Mouse (Mus musculus): ENCODE results near the gene Pgpep1. TPM values are rescaled to one million over a fixed set of nuclear protein-coding genes. Genes with fewer than 3 reads are reported as not detected.
A peak's percentile ranks its signal among the peaks of the same experiment; 100 is the strongest.

Pgpep1 gene
- polyA plus RNA-seq, 1 experiment from 2014 or later, result 84.2 TPM

DNA sequence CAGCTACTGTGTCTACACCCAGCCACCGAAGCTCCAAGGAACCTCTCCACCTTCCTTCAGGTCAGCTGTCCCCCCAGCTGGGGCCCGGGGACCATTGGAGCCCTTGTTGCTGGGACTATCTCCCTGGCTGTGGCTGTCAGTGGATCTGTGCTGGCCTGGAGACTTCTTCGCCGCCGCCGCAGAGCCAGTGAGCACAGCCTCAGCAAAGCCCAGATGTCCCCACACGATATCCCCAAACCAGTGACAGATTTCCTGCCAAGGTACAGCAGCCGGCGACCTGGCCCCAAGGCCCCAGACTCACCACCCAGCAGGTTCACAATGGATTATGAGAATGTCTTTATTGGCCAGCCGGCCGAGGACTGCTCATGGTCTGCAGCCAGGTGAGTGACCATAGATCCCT, 42.2 kb downstream of the Pgpep1 start:
- no peak overlapping the region for H3K4me2 ChIP-seq (ENCODE audit: low read length)
- TF ChIP-seq CTCF (IDR thresholded peaks at IDR 0.05; ENCODE audit: low read depth), result no peak
- H3K9ac ChIP-seq (ENCODE audit: low read depth, low read length), result 0 out of 2 replicates have a peak overlapping the region, but pooled peaks have one; percentile 14
- H3K9me3 ChIP-seq (replicated peaks; ENCODE audit: low read length), result no peaks in the 10 kb centered on the region
- ATAC-seq (replicated peaks; ENCODE audit: low FRiP score, low read depth) (no peak), DNase-seq (ENCODE audit: low spot score) (no peak)
- H3K4me3 ChIP-seq (replicated peaks; ENCODE audit: low read depth, low read length), result no peak overlapping the region
- H3K4me1 ChIP-seq (replicated peaks; ENCODE audit: insufficient read depth, low read length), result no peaks in the 10 kb centered on the region
- no peaks in the 10 kb centered on the region for H3K36me3 ChIP-seq (ENCODE audit: insufficient read depth, low read length)
- no peaks in the 10 kb centered on the region for H3K27me3 ChIP-seq (ENCODE audit: insufficient read depth, low read length)
- H3K27ac ChIP-seq, result no peak overlapping the region
- WGBS, result 85% methylated on average over 11 of the region's 11 CpGs

DNA sequence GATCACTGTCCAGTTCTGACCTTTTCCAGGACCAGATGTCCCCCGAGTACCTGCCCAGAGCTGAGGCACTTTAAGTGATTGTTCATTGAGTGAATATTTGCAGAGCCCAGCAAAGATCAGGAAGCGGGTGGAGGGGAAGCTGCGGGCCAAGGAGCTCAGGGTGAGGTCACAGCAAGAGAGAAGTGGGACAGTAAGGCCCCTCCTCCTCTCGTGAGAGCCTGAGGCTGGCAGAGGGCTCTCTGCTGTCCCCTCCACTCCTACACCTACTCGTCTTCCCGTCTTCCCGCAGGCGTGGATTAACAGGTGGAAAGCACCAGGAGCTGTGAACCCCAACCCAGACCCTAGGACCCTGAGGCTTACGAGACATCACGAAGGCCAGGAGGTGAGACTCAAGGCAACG, 43.5 kb downstream of the Pgpep1 start:
- H3K9me3 ChIP-seq (replicated peaks; ENCODE audit: low read length), result no peaks in the 10 kb centered on the region
- ATAC-seq (replicated peaks; ENCODE audit: low FRiP score, low read depth) (no peak), DNase-seq (ENCODE audit: low spot score) (no peak)
- H3K27me3 ChIP-seq (ENCODE audit: insufficient read depth, low read length), result no peaks in the 10 kb centered on the region
- no peak overlapping the region for H3K9ac ChIP-seq (ENCODE audit: low read depth, low read length)
- H3K4me1 ChIP-seq (replicated peaks; ENCODE audit: insufficient read depth, low read length), result no peaks in the 10 kb centered on the region; the same call in 1 of the 2 replicates
- no peak overlapping the region for H3K27ac ChIP-seq
- no peak for TF ChIP-seq CTCF (IDR thresholded peaks at IDR 0.05; ENCODE audit: low read depth)
- 50% methylated on average over 11 of the region's 11 CpGs for WGBS
- no peaks in the 10 kb centered on the region for H3K36me3 ChIP-seq (ENCODE audit: insufficient read depth, low read length)
- no peak overlapping the region for H3K4me2 ChIP-seq (ENCODE audit: low read length)
- no peak overlapping the region for H3K4me3 ChIP-seq (replicated peaks; ENCODE audit: low read depth, low read length)

DNA sequence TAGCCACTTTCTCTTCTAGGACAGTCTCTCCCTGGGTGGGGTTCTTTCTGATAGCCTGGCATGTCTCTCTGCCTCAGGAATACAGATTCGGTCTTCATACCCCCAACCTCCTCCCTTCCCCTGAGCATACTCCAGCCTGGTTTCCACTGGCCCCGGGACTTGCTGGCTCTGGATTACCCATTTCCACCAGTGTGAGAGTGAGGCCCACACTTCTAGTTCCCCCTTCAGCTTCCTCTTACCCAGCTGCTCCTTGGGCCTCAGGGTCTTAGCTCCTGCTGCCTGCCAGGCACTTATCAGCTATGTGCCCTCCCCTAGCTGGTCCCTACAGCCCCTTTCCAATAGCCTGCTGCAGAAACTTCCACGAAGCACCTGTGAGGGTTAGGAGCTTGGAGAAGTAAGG, 44.3 kb downstream of the Pgpep1 start, which contains the start of gene Lrrc25:
Gene Lrrc25 (plus strand): TSS at position 262 of the 400 bp plus-strand sequence.
- Histone ChIP-seq H3K4me2 (ENCODE audit: low read length) (no peak within 1 kb of the TSS), H3K27me3 (ENCODE audit: insufficient read depth, low read length) (no peaks in the 10 kb centered on the region), H3K4me1 (replicated peaks; ENCODE audit: insufficient read depth, low read length) (no peaks in the 10 kb centered on the region; the same call in 1 of the 2 replicates), H3K9me3 (replicated peaks; ENCODE audit: low read length) (no peaks in the 10 kb centered on the region), H3K27ac (no peak within 1 kb of the TSS), H3K9ac (ENCODE audit: low read depth, low read length) (no peak within 1 kb of the TSS), H3K36me3 (ENCODE audit: insufficient read depth, low read length) (no peaks in the 10 kb centered on the region), H3K4me3 (replicated peaks; ENCODE audit: low read depth, low read length) (no peak within 1 kb of the TSS)
- ATAC-seq (replicated peaks; ENCODE audit: low FRiP score, low read depth) (no peak), DNase-seq (ENCODE audit: low spot score) (no peak)
- WGBS, result 76% methylated on average over 3 of the region's 3 CpGs
- TF ChIP-seq CTCF (IDR thresholded peaks at IDR 0.05; ENCODE audit: low read depth), result no peak

DNA sequence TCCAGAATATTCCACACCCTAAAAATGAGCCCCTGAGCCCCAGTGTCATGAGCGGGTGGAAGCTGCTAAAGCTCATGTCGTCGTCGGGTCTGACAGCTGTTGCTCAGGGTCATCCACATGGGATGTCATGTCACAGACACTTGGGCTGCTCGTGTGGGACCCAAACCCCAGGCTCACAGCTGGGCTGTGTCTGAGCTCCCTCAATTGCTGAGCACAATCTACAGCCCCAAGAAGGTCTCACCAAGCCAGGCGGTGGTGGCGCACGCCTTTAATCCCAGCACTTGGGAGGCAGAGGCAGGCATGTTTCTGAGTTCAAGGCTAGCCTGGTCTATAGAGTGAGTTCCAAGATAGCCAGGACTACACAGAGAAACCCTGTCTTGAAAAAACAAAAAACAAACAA, 44.9 kb downstream of the Pgpep1 start:
- Histone ChIP-seq H3K36me3 (ENCODE audit: insufficient read depth, low read length) (no peaks in the 10 kb centered on the region), H3K27me3 (ENCODE audit: insufficient read depth, low read length) (no peaks in the 10 kb centered on the region), H3K4me2 (ENCODE audit: low read length) (no peak overlapping the region), H3K9ac (ENCODE audit: low read depth, low read length) (no peak overlapping the region), H3K9me3 (replicated peaks; ENCODE audit: low read length) (no peaks in the 10 kb centered on the region), H3K4me1 (replicated peaks; ENCODE audit: insufficient read depth, low read length) (no peaks in the 10 kb centered on the region; the same call in 1 of the 2 replicates), H3K27ac (no peak overlapping the region), H3K4me3 (replicated peaks; ENCODE audit: low read depth, low read length) (no peak overlapping the region)
- 77% methylated on average over 8 of the region's 8 CpGs for WGBS
- TF ChIP-seq CTCF (IDR thresholded peaks at IDR 0.05; ENCODE audit: low read depth), result no peak
- no peak for DNase-seq (ENCODE audit: low spot score)
- ATAC-seq (replicated peaks; ENCODE audit: low FRiP score, low read depth), result no peak

DNA sequence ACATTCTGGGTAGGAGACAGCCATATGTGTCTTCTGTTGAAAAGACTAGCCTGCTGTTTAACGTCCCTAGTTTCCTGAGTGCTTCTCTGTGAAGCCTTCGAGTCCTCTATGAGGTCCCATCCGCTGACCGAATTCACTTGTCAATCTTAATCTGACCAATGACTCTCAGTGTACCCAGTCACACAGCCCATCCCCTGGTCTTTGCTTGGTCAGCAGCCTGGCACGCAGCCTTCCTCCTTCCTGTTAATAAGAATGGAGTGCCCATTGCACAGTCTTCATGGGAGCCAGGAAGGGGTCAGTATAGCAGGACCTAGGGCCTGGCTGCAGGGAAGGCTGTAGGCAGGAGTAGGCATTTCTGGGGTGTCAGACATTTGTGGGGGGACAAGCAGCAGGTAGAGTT, 45.7 kb downstream of the Pgpep1 start:
- no peak overlapping the region for H3K4me3 ChIP-seq (replicated peaks; ENCODE audit: low read depth, low read length)
- no peak overlapping the region for H3K4me2 ChIP-seq (ENCODE audit: low read length)
- 61% methylated on average over 5 of the region's 5 CpGs for WGBS
- no peak for DNase-seq (ENCODE audit: low spot score)
- TF ChIP-seq CTCF (IDR thresholded peaks at IDR 0.05; ENCODE audit: low read depth), result no peak
- no peak for ATAC-seq (replicated peaks; ENCODE audit: low FRiP score, low read depth)
- H3K27ac ChIP-seq, result peak overlapping the region; percentile 16; the same call in 1 of the 2 replicates
- no peaks in the 10 kb centered on the region for H3K9me3 ChIP-seq (replicated peaks; ENCODE audit: low read length)
- H3K4me1 ChIP-seq (replicated peaks; ENCODE audit: insufficient read depth, low read length), result no peaks in the 10 kb centered on the region; the same call in 1 of the 2 replicates
- H3K27me3 ChIP-seq (ENCODE audit: insufficient read depth, low read length), result no peaks in the 10 kb centered on the region
- H3K9ac ChIP-seq (ENCODE audit: low read depth, low read length), result no peak overlapping the region
- no peaks in the 10 kb centered on the region for H3K36me3 ChIP-seq (ENCODE audit: insufficient read depth, low read length)

DNA sequence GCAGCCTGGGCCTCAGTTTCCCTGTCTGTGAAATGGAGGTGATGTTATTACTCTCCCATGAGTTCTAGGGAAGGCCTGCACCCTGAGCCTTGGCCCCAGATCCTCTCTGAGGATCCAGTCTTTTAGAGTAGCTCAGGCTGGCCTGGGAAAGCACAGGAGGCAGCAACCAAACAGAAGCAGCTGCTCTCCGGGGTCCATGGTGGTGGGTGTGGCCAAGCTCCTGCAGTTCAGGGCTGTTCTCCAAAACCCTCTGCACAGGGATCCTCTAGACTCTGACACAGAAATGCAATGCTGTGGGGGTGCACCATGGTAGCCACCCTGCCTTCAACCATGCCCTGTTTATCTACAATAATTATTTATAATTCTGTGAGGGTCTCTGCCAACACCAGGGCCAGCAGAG, 46.4 kb downstream of the Pgpep1 start:
- no peak for ATAC-seq (replicated peaks; ENCODE audit: low FRiP score, low read depth)
- H3K9me3 ChIP-seq (replicated peaks; ENCODE audit: low read length), result no peaks in the 10 kb centered on the region
- H3K4me3 ChIP-seq (replicated peaks; ENCODE audit: low read depth, low read length), result no peak overlapping the region
- H3K4me2 ChIP-seq (ENCODE audit: low read length), result no peak overlapping the region
- H3K9ac ChIP-seq (ENCODE audit: low read depth, low read length), result no peak overlapping the region
- no peaks in the 10 kb centered on the region for H3K36me3 ChIP-seq (ENCODE audit: insufficient read depth, low read length)
- peaks cover 4% of the 10 kb centered on the region; the same call in 1 of the 2 replicates for H3K4me1 ChIP-seq (replicated peaks; ENCODE audit: insufficient read depth, low read length)
- no peaks in the 10 kb centered on the region for H3K27me3 ChIP-seq (ENCODE audit: insufficient read depth, low read length)
- no peak for DNase-seq (ENCODE audit: low spot score)
- 5% methylated on average over 1 of the region's 1 CpGs for WGBS
- no peak overlapping the region for H3K27ac ChIP-seq
- no peak for TF ChIP-seq CTCF (IDR thresholded peaks at IDR 0.05; ENCODE audit: low read depth)

DNA sequence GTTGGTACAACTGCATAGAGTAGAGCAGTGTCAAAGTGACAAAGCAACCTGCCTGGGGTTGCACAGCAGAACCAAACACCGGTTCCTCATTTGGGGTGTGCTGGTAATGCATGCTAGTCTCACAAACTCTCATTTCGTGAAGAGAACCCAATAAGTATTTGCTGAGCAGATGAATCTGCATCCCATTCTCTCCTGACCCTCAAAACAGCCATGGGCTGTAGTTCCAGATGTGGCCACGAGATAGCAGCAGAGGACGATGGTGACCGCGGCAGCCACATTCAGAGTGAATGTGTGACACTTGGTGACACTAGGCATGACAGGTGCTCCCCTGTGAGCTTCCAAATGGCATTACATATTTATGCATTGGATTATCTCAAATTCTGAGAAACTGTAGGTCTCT, 48.3 kb downstream of the Pgpep1 start:
- Histone ChIP-seq H3K4me1 (replicated peaks; ENCODE audit: insufficient read depth, low read length) (peaks cover 8% of the 10 kb centered on the region; the same call in 1 of the 2 replicates), H3K4me2 (ENCODE audit: low read length) (peak overlapping the region; percentile 93), H3K9ac (ENCODE audit: low read depth, low read length) (peak overlapping the region; percentile 56; the same call in 1 of the 2 replicates), H3K27me3 (ENCODE audit: insufficient read depth, low read length) (no peaks in the 10 kb centered on the region), H3K27ac (peak overlapping the region; percentile 64), H3K4me3 (replicated peaks; ENCODE audit: low read depth, low read length) (peak overlapping the region; percentile 37), H3K9me3 (replicated peaks; ENCODE audit: low read length) (no peaks in the 10 kb centered on the region), H3K36me3 (ENCODE audit: insufficient read depth, low read length) (no peaks in the 10 kb centered on the region)
- DNase-seq (ENCODE audit: low spot score) (peak; percentile 79), ATAC-seq (replicated peaks; ENCODE audit: low FRiP score, low read depth) (no peak)
- TF ChIP-seq CTCF (IDR thresholded peaks at IDR 0.05; ENCODE audit: low read depth), result peak; percentile 97
- WGBS, result under 1% methylated on average over 6 of the region's 6 CpGs
